Mouse (Mus musculus): Measurements from ENCODE around the gene Grb2. TPM values are rescaled to one million over a fixed set of nuclear protein-coding genes. Genes with fewer than 3 reads are reported as not detected.
"Not testable (repeated sequence)": the region's sequence is repeated elsewhere in the genome, so short reads cannot be mapped to it uniquely, and the experiment has no call there.

Grb2 gene
- total RNA-seq, 2 experiments from 2014 or later: 186 to 196 TPM

GRCm38 (mm10) chr11:115658521-115658920 lies 49.9 kb downstream of the Grb2 start:
- Histone ChIP-seq H3K27ac (peak overlapping the region; percentile 50; the same call in 1 of the 2 replicates), H3K4me3 (no peak overlapping the region)
- no peak for TF ChIP-seq CTCF (IDR thresholded peaks at IDR 0.05)
- intact Hi-C loops (cut with DNase I): no loop called here
- no peak for DNase-seq (ENCODE audit: extremely low spot score in 1 of 2, low spot score in 2 of 2)

- no peak for TF ChIP-seq CTCF (IDR thresholded peaks at IDR 0.05)
- intact Hi-C loops (cut with DNase I): no loop called here
- Histone ChIP-seq H3K27ac (no peak overlapping the region), H3K4me3 (no peak overlapping the region)
- DNase-seq (ENCODE audit: extremely low spot score in 1 of 2, low spot score in 2 of 2): no peak
Observed at GRCm38 (mm10) chr11:115654128-115654527, 54.3 kb downstream of the Grb2 start.

- intact Hi-C loops (cut with DNase I): no loop called here
- TF ChIP-seq CTCF (IDR thresholded peaks at IDR 0.05): no peak
- H3K27ac ChIP-seq: peak overlapping the region; percentile 29; the same call in 1 of the 2 replicates
- no peak for DNase-seq (ENCODE audit: extremely low spot score in 1 of 2, low spot score in 2 of 2)
- H3K4me3 ChIP-seq: no peak overlapping the region
Observed at GRCm38 (mm10) chr11:115653194-115653593, 55.2 kb downstream of the Grb2 start.

- Histone ChIP-seq H3K4me3 (no peak overlapping the region), H3K27ac (no peak overlapping the region)
- intact Hi-C loops (cut with DNase I): no loop called here
- no peak for TF ChIP-seq CTCF (IDR thresholded peaks at IDR 0.05)
- DNase-seq (ENCODE audit: extremely low spot score in 1 of 2, low spot score in 2 of 2): no peak
Observed at GRCm38 (mm10) chr11:115651680-115652079, 56.7 kb downstream of the Grb2 start.

- intact Hi-C loops (cut with DNase I): no loop called here
- Histone ChIP-seq H3K4me3 (no peak overlapping the region), H3K27ac (peak overlapping the region; percentile 28; the same call in 1 of the 2 replicates)
- DNase-seq (ENCODE audit: extremely low spot score in 1 of 2, low spot score in 2 of 2): peak in 1 of 2 experiments; percentile 31
- no peak for TF ChIP-seq CTCF (IDR thresholded peaks at IDR 0.05)
Observed at GRCm38 (mm10) chr11:115649706-115650105, 58.7 kb downstream of the Grb2 start.

- intact Hi-C loops (cut with DNase I): loop anchor here (1.0 to 2.0 kb wide), 2 partner anchors 67 to 167 kb away; partner anchors contain the start of gene Tsen54
- TF ChIP-seq CTCF (IDR thresholded peaks at IDR 0.05): peak; percentile 90
- peak; percentile 45 to 56 for DNase-seq (ENCODE audit: extremely low spot score in 1 of 2, low spot score in 2 of 2)
- Histone ChIP-seq H3K27ac (no peak overlapping the region), H3K4me3 (no peak overlapping the region)
Observed at GRCm38 (mm10) chr11:115647459-115647858, 60.9 kb downstream of the Grb2 start.

- intact Hi-C loops (cut with DNase I): loop anchor here (2.0 kb wide), 1 partner anchor 168 kb away; the partner anchor contains the start of gene Tsen54
- no peak; the same call in 1 of the 2 replicates for TF ChIP-seq CTCF (IDR thresholded peaks at IDR 0.05)
- H3K27ac ChIP-seq: no peak overlapping the region
- no peak for DNase-seq (ENCODE audit: extremely low spot score in 1 of 2, low spot score in 2 of 2)
- no peak overlapping the region for H3K4me3 ChIP-seq
Observed at GRCm38 (mm10) chr11:115646439-115646838, 62.0 kb downstream of the Grb2 start.

- intact Hi-C loops (cut with DNase I): not testable (repeated sequence)
Observed at GRCm38 (mm10) chr11:115645498-115645897, 62.9 kb downstream of the Grb2 start.

GRCm38 (mm10) chr11:115644308-115644707 lies 64.1 kb downstream of the Grb2 start:
- Histone ChIP-seq H3K4me3 (no peak overlapping the region), H3K27ac (no peak overlapping the region)
- TF ChIP-seq CTCF (IDR thresholded peaks at IDR 0.05): no peak
- intact Hi-C loops (cut with DNase I): no loop called here
- DNase-seq (ENCODE audit: extremely low spot score in 1 of 2, low spot score in 2 of 2): no peak

More at GRCm38 (mm10) chr11:115645498-115645897, 62.9 kb downstream of the Grb2 start:
- H3K27ac ChIP-seq; DNase-seq (ENCODE audit: extremely low spot score in 1 of 2, low spot score in 2 of 2); H3K4me3 ChIP-seq: not testable (repeated sequence)

GRCm38 (mm10) chr11:115643265-115643664 lies 65.1 kb downstream of the Grb2 start:
- DNase-seq (ENCODE audit: extremely low spot score in 1 of 2, low spot score in 2 of 2): no peak
- Histone ChIP-seq H3K4me3 (no peak overlapping the region), H3K27ac (no peak overlapping the region)
- no peak for TF ChIP-seq CTCF (IDR thresholded peaks at IDR 0.05)
- intact Hi-C loops (cut with DNase I): no loop called here

GRCm38 (mm10) chr11:115642705-115643104 lies 65.7 kb downstream of the Grb2 start:
- TF ChIP-seq CTCF (IDR thresholded peaks at IDR 0.05): no peak
- intact Hi-C loops (cut with DNase I): no loop called here
- DNase-seq (ENCODE audit: extremely low spot score in 1 of 2, low spot score in 2 of 2): no peak
- Histone ChIP-seq H3K4me3 (no peak overlapping the region), H3K27ac (no peak overlapping the region)

- DNase-seq (ENCODE audit: extremely low spot score in 1 of 2, low spot score in 2 of 2): no peak
- Histone ChIP-seq H3K27ac (no peak overlapping the region), H3K4me3 (no peak overlapping the region)
- TF ChIP-seq CTCF (IDR thresholded peaks at IDR 0.05): no peak
- intact Hi-C loops (cut with DNase I): no loop called here
Observed at GRCm38 (mm10) chr11:115641664-115642036, 66.7 kb downstream of the Grb2 start.

- intact Hi-C loops (cut with DNase I): no loop called here
- no peak for TF ChIP-seq CTCF (IDR thresholded peaks at IDR 0.05)
- peak; percentile 36 to 40 for DNase-seq (ENCODE audit: extremely low spot score in 1 of 2, low spot score in 2 of 2)
- H3K4me3 ChIP-seq: no peak overlapping the region
- no peak overlapping the region for H3K27ac ChIP-seq
Observed at GRCm38 (mm10) chr11:115640978-115641663, 67.3 kb downstream of the Grb2 start.
